Mouse (Mus musculus): ENCODE data around the gene Scrg1. TPM values are rescaled to one million over a fixed set of nuclear protein-coding genes. Genes with fewer than 3 reads are reported as not detected.
"Not testable (repeated sequence)": the region's sequence is repeated elsewhere in the genome, so short reads cannot be mapped to it uniquely, and the experiment has no call there.

Gene Scrg1
- total RNA-seq, 1 experiment from 2014 or later = not detected

- no peak for ATAC-seq (replicated peaks; ENCODE audit: insufficient number of reproducible peaks, low FRiP score, low TSS enrichment, poor library complexity, severe bottlenecking)
Measured at GRCm38 (mm10) chr8:57498494-57498846, 42.7 kb downstream of the Scrg1 start.

- no peak for ATAC-seq (replicated peaks; ENCODE audit: insufficient number of reproducible peaks, low FRiP score, low TSS enrichment, poor library complexity, severe bottlenecking)
Measured at GRCm38 (mm10) chr8:57498847-57499511, 43.3 kb downstream of the Scrg1 start.

- ATAC-seq (replicated peaks; ENCODE audit: insufficient number of reproducible peaks, low FRiP score, low TSS enrichment, poor library complexity, severe bottlenecking) = peak; percentile 80
Measured at GRCm38 (mm10) chr8:57503641-57504040, 47.9 kb downstream of the Scrg1 start.

- not testable (repeated sequence) for ATAC-seq (replicated peaks; ENCODE audit: insufficient number of reproducible peaks, low FRiP score, low TSS enrichment, poor library complexity, severe bottlenecking)
Measured at GRCm38 (mm10) chr8:57505500-57505899, 49.8 kb downstream of the Scrg1 start.

- ATAC-seq (replicated peaks; ENCODE audit: insufficient number of reproducible peaks, low FRiP score, low TSS enrichment, poor library complexity, severe bottlenecking) = no peak
Measured at GRCm38 (mm10) chr8:57507556-57508063, 51.9 kb downstream of the Scrg1 start.

- ATAC-seq (replicated peaks; ENCODE audit: insufficient number of reproducible peaks, low FRiP score, low TSS enrichment, poor library complexity, severe bottlenecking) = no peak
Measured at GRCm38 (mm10) chr8:57508657-57509056, 52.9 kb downstream of the Scrg1 start.

GRCm38 (mm10) chr8:57510791-57511315 lies 55.1 kb downstream of the Scrg1 start:
- no peak for ATAC-seq (replicated peaks; ENCODE audit: insufficient number of reproducible peaks, low FRiP score, low TSS enrichment, poor library complexity, severe bottlenecking)

GRCm38 (mm10) chr8:57511316-57512118 lies 55.8 kb downstream of the Scrg1 start, which contains the start of gene Hmgb2:
Gene Hmgb2 (plus strand): TSS chr8:57511907.
- peak; percentile 99 for ATAC-seq (replicated peaks; ENCODE audit: insufficient number of reproducible peaks, low FRiP score, low TSS enrichment, poor library complexity, severe bottlenecking)

- ATAC-seq (replicated peaks; ENCODE audit: insufficient number of reproducible peaks, low FRiP score, low TSS enrichment, poor library complexity, severe bottlenecking) = no peak
Measured at GRCm38 (mm10) chr8:57512141-57513056, 56.7 kb downstream of the Scrg1 start.

- not testable (repeated sequence) for ATAC-seq (replicated peaks; ENCODE audit: insufficient number of reproducible peaks, low FRiP score, low TSS enrichment, poor library complexity, severe bottlenecking)
Measured at GRCm38 (mm10) chr8:57513178-57513661, 57.5 kb downstream of the Scrg1 start.

- not testable (repeated sequence) for ATAC-seq (replicated peaks; ENCODE audit: insufficient number of reproducible peaks, low FRiP score, low TSS enrichment, poor library complexity, severe bottlenecking)
Measured at GRCm38 (mm10) chr8:57516685-57517084, 61.0 kb downstream of the Scrg1 start.

- no peak for ATAC-seq (replicated peaks; ENCODE audit: insufficient number of reproducible peaks, low FRiP score, low TSS enrichment, poor library complexity, severe bottlenecking)
Measured at GRCm38 (mm10) chr8:57517723-57518122, 62.0 kb downstream of the Scrg1 start.

- ATAC-seq (replicated peaks; ENCODE audit: insufficient number of reproducible peaks, low FRiP score, low TSS enrichment, poor library complexity, severe bottlenecking) = no peak
Measured at GRCm38 (mm10) chr8:57520186-57520786, 64.6 kb downstream of the Scrg1 start.

Other genes with a start within 250 kb of the Scrg1 start
- not detected in 3 replicates for gene Hand2, start 134.9 kb upstream of the Scrg1 start, total RNA-seq (2017)
- gene Sap30, start 31.9 kb downstream of the Scrg1 start, total RNA-seq (2017) = 66.6 to 145 TPM (median 139 TPM) in 3 replicates
- gene Hmgb2, start 56.0 kb downstream of the Scrg1 start, total RNA-seq (2017) = 134 to 175 TPM (median 154 TPM) in 3 replicates
- gene Galnt7, start 197.1 kb downstream of the Scrg1 start, total RNA-seq (2017) = 23.0 to 34.5 TPM (median 26.7 TPM) in 3 replicates